16 mouse cellular contexts compared by ENCODE assay signal in the genomic region with DNA sequence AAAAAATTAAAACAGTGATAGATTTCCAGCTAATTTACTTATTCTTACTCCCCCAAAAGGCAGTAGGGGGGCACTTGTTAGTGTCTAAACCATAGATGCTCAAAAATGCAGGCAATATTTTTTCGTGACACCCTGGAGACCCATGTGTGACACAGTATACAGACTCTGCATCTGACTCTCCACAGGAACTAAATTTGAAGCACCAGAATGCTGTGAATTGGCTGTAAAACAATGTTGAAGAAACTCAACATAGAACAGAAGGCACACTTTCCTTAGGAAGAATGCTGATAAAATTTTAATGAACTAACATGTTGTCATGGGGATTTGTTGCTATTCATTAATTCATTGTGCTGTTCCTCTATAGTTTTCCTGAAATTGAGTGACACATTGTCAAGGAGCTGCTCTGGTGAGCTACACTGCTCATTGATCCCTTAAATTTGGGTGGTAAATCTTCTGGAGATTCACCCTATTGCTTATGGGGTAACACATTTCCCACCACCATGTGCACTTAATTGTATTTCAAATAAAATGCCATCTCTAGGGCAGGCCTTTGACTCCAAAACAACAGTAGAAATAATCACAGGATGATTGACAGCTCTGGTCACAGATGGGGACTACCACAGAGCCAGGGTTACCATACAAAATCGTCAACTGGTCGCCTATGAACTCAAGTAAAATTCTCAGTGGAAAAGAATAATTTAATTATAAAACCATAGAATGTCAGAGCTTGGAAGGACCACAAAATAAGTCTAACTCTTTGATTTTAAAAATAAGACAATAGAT.
A peak's percentile ranks its signal among the peaks of the same experiment; 100 is the strongest.
DNase-seq lines count a peak whose midpoint lies in the region; ATAC-seq lines count a peak whose summit lies in the region.
"Had no signal": no experiment of that assay in that cellular context is flagged by ENCODE, and none has a peak within 500 bp of the region (broad histone marks: within the 10 kb centered on the region; RNA-seq: fewer than 3 reads in every experiment).

No protein-coding gene starts in this region.

- peak; percentile 53; the same call in 1 of the 2 replicates for ATAC-seq in forebrain, embryonic 12.5 days (ENCODE audit: low FRiP score)
- no peak for ATAC-seq in forebrain, embryonic 11.5 days (replicated peaks; ENCODE audit: low FRiP score)
- ATAC-seq in forebrain, embryonic 16.5 days = peak; percentile 96
- peak; percentile 60; the same call in 1 of the 2 replicates for ATAC-seq in midbrain, embryonic 12.5 days (ENCODE audit: low FRiP score, low read depth)
- ATAC-seq in neural tube, embryonic 15.5 days (ENCODE audit: low FRiP score) = peak; percentile 68

- H3K9ac ChIP-seq in forebrain, embryonic 12.5 days = no peak overlapping the region
- no peak overlapping the region for H3K9ac ChIP-seq in forebrain, embryonic 11.5 days (ENCODE audit: low read length)
- H3K9ac ChIP-seq in forebrain, embryonic 16.5 days (replicated peaks; ENCODE audit: low read depth, low read length) = no peak overlapping the region
- H3K9ac ChIP-seq in midbrain, embryonic 12.5 days (replicated peaks) = no peak overlapping the region
- no peak overlapping the region for H3K9ac ChIP-seq in neural tube, embryonic 15.5 days (replicated peaks)
- H3K9ac ChIP-seq: embryonic facial prominence, embryonic 12.5 days; heart, embryonic 13.5 days had no signal

- H3K36me3 ChIP-seq in forebrain, embryonic 12.5 days (replicated peaks) = no peaks in the 10 kb centered on the region
- no peaks in the 10 kb centered on the region for H3K36me3 ChIP-seq in forebrain, embryonic 11.5 days (ENCODE audit: control insufficient read depth, insufficient read depth, low read length)
- no peaks in the 10 kb centered on the region for H3K36me3 ChIP-seq in forebrain, embryonic 16.5 days (ENCODE audit: control insufficient read depth, insufficient read depth)
- H3K36me3 ChIP-seq in midbrain, embryonic 12.5 days = no peaks in the 10 kb centered on the region
- H3K36me3 ChIP-seq in neural tube, embryonic 15.5 days = no peaks in the 10 kb centered on the region
- H3K36me3 ChIP-seq: embryonic facial prominence, embryonic 12.5 days; heart, embryonic 13.5 days had no signal

- no peaks in the 10 kb centered on the region for H3K4me1 ChIP-seq in forebrain, embryonic 12.5 days
- no peaks in the 10 kb centered on the region for H3K4me1 ChIP-seq in forebrain, embryonic 11.5 days (replicated peaks; ENCODE audit: control insufficient read depth, insufficient read depth, low read length)
- no peaks in the 10 kb centered on the region for H3K4me1 ChIP-seq in forebrain, embryonic 16.5 days (replicated peaks; ENCODE audit: control insufficient read depth, insufficient read depth, low read length)
- H3K4me1 ChIP-seq in midbrain, embryonic 12.5 days = no peaks in the 10 kb centered on the region
- H3K4me1 ChIP-seq in neural tube, embryonic 15.5 days = no peaks in the 10 kb centered on the region
- H3K4me1 ChIP-seq: embryonic facial prominence, embryonic 12.5 days; heart, embryonic 13.5 days had no signal

- H3K27ac ChIP-seq in forebrain, embryonic 12.5 days = no peak overlapping the region
- no peak overlapping the region for H3K27ac ChIP-seq in forebrain, embryonic 11.5 days (ENCODE audit: low read depth, low read length)
- H3K27ac ChIP-seq in forebrain, embryonic 16.5 days (ENCODE audit: low read length) = no peak overlapping the region; the same call in 1 of the 2 replicates
- H3K27ac ChIP-seq in midbrain, embryonic 12.5 days (replicated peaks) = no peak overlapping the region
- no peak overlapping the region for H3K27ac ChIP-seq in neural tube, embryonic 15.5 days (replicated peaks)
- H3K27ac ChIP-seq: embryonic facial prominence, embryonic 12.5 days; heart, embryonic 13.5 days had no signal

- H3K4me2 ChIP-seq in forebrain, embryonic 12.5 days = no peak overlapping the region
- no peak overlapping the region for H3K4me2 ChIP-seq in forebrain, embryonic 11.5 days (ENCODE audit: low read depth, low read length, severe bottlenecking)
- H3K4me2 ChIP-seq in forebrain, embryonic 16.5 days (ENCODE audit: low read length) = no peak overlapping the region
- H3K4me2 ChIP-seq in midbrain, embryonic 12.5 days (replicated peaks) = no peak overlapping the region
- no peak overlapping the region for H3K4me2 ChIP-seq in neural tube, embryonic 15.5 days
- H3K4me2 ChIP-seq: embryonic facial prominence, embryonic 12.5 days; heart, embryonic 13.5 days had no signal

- no peak for DNase-seq in forebrain, embryonic 11.5 days (ENCODE audit: low spot score)
- DNase-seq in urinary bladder, adult 18-20 months (ENCODE audit: low spot score in 2 of 2) = no peak
- DNase-seq in left cerebral cortex, adult 9 months (ENCODE audit: low spot score in 2 of 2) = no peak
- no peak for DNase-seq in right cerebral cortex, adult 2 months (ENCODE audit: low spot score in 2 of 2)
- DNase-seq: cerebellum, adult 18-20 months; kidney, adult 18-20 months; kidney, postnatal 4 days; lung, postnatal 10 days; right cerebral cortex, postnatal 4 days; thymus, postnatal 4 days had no signal

- H3K27me3 ChIP-seq in forebrain, embryonic 12.5 days = no peaks in the 10 kb centered on the region
- no peaks in the 10 kb centered on the region for H3K27me3 ChIP-seq in forebrain, embryonic 11.5 days (ENCODE audit: control insufficient read depth, insufficient read depth, low read length)
- no peaks in the 10 kb centered on the region for H3K27me3 ChIP-seq in forebrain, embryonic 16.5 days (replicated peaks; ENCODE audit: control insufficient read depth, insufficient read depth, low read length)
- H3K27me3 ChIP-seq in midbrain, embryonic 12.5 days = no peaks in the 10 kb centered on the region
- H3K27me3 ChIP-seq in neural tube, embryonic 15.5 days (replicated peaks) = no peaks in the 10 kb centered on the region
- H3K27me3 ChIP-seq: embryonic facial prominence, embryonic 12.5 days; heart, embryonic 13.5 days had no signal

- no peaks in the 10 kb centered on the region for H3K9me3 ChIP-seq in forebrain, embryonic 12.5 days
- no peaks in the 10 kb centered on the region for H3K9me3 ChIP-seq in forebrain, embryonic 11.5 days (ENCODE audit: control insufficient read depth, low read length)
- no peaks in the 10 kb centered on the region for H3K9me3 ChIP-seq in forebrain, embryonic 16.5 days (ENCODE audit: control insufficient read depth, low read length)
- no peaks in the 10 kb centered on the region for H3K9me3 ChIP-seq in midbrain, embryonic 12.5 days
- no peaks in the 10 kb centered on the region for H3K9me3 ChIP-seq in neural tube, embryonic 15.5 days (replicated peaks)
- H3K9me3 ChIP-seq: embryonic facial prominence, embryonic 12.5 days; heart, embryonic 13.5 days had no signal

- no peak overlapping the region for H3K4me3 ChIP-seq in forebrain, embryonic 12.5 days (replicated peaks)
- H3K4me3 ChIP-seq in forebrain, embryonic 11.5 days (ENCODE audit: low read depth, low read length) = no peak overlapping the region
- H3K4me3 ChIP-seq in forebrain, embryonic 16.5 days (replicated peaks; ENCODE audit: low read length) = no peak overlapping the region
- H3K4me3 ChIP-seq in midbrain, embryonic 12.5 days = no peak overlapping the region
- no peak overlapping the region for H3K4me3 ChIP-seq in neural tube, embryonic 15.5 days (replicated peaks)
- H3K4me3 ChIP-seq: embryonic facial prominence, embryonic 12.5 days; heart, embryonic 13.5 days had no signal

- 65% methylated on average over 3 of the region's 3 CpGs for WGBS in forebrain, embryonic 12.5 days
- 71% methylated on average over 3 of the region's 3 CpGs for WGBS in forebrain, embryonic 11.5 days
- WGBS in forebrain, embryonic 16.5 days = 44% methylated on average over 3 of the region's 3 CpGs
- 65% methylated on average over 3 of the region's 3 CpGs for WGBS in midbrain, embryonic 12.5 days
- 63% methylated on average over 3 of the region's 3 CpGs for WGBS in neural tube, embryonic 15.5 days
